Comparison of ENCODE assay signal across 9 mouse cellular contexts in genomic region chr16:36989493-36989892, GRCm38 (mm10). TPM values are rescaled to one million over a fixed set of nuclear protein-coding genes. Genes with fewer than 3 reads are reported as not detected.
DNase-seq lines count a peak whose midpoint lies in the region; TF ChIP-seq lines count a peak whose summit lies in the region.
"Had no signal": no experiment of that assay in that cellular context is flagged by ENCODE, and none has a peak within 500 bp of the region (broad histone marks: within the 10 kb centered on the region; RNA-seq: fewer than 3 reads in every experiment).

No protein-coding gene starts in this region.

- no peak overlapping the region for H3K27ac ChIP-seq in layer of hippocampus, adult 2 months

- no peak overlapping the region for H3ac ChIP-seq in myocyte (ENCODE audit: control insufficient read depth, insufficient read length)

- peak overlapping the region; percentile 60 for H3K4me2 ChIP-seq in myocyte (ENCODE audit: low read depth)

- no peak for TF ChIP-seq POLR2A in myocyte (IDR thresholded peaks at IDR 0.05; ENCODE audit: insufficient read length, low read depth)

- peak; percentile 73 for DNase-seq in gastrocnemius, adult 18-20 months (ENCODE audit: low spot score)
- no peak for DNase-seq in gastrocnemius, postnatal 36 days
- peak; percentile 59 for DNase-seq in gastrocnemius, postnatal 25 days
- DNase-seq in kidney, adult 8-10 months: peak; percentile 61 to 65
- DNase-seq in layer of hippocampus, adult 2 months (ENCODE audit: low spot score in 2 of 2): no peak
- DNase-seq in testis, postnatal 10 days (ENCODE audit: low spot score): no peak
- DNase-seq in layer of hippocampus, adult 8-10 months (ENCODE audit: low spot score in 2 of 2): no peak

- H3K4me3 ChIP-seq in myocyte: no peak overlapping the region
- H3K4me3 ChIP-seq in layer of hippocampus, adult 2 months: no peak overlapping the region

- no peaks in the 10 kb centered on the region for H3K27me3 ChIP-seq in myocyte (ENCODE audit: control insufficient read depth, insufficient read depth, insufficient read length)

- intact Hi-C loops in gastrocnemius, postnatal 36 days (cut with DNase I): loop anchor here (1.0 kb wide), 1 partner anchor 44 kb away; no protein-coding TSS in a partner anchor

- H3K79me2 ChIP-seq in myocyte (ENCODE audit: control insufficient read depth, insufficient read depth): no peaks in the 10 kb centered on the region

- TF ChIP-seq CTCF in layer of hippocampus, adult 2 months (conservative IDR thresholded peaks at IDR 0.05): no peak

- H3K36me3 ChIP-seq in myocyte (ENCODE audit: control insufficient read depth, insufficient read depth): no peaks in the 10 kb centered on the region

TF ChIP-seq in myocyte, 11 proteins besides CTCF, POLR2A, EP300 and RAD21:
- TF ChIP-seq CEBPB (IDR thresholded peaks at IDR 0.05; ENCODE audit: insufficient read depth, poor library complexity, severe bottlenecking): no peak
- TF ChIP-seq REST (IDR thresholded peaks at IDR 0.05; ENCODE audit: insufficient read depth, insufficient read length): no peak
- no peak for TF ChIP-seq MYOG (IDR thresholded peaks at IDR 0.05; ENCODE audit: control insufficient read depth in 1 of 3, insufficient read depth in 1 of 3, insufficient read length in 2 of 3, low read depth in 2 of 3)
- TF ChIP-seq SRF (IDR thresholded peaks at IDR 0.05; ENCODE audit: control insufficient read depth, insufficient read length, low read depth): no peak
- no peak for TF ChIP-seq MAX (IDR thresholded peaks at IDR 0.05; ENCODE audit: low read depth)
- TF ChIP-seq E2F4 (IDR thresholded peaks at IDR 0.05; ENCODE audit: insufficient read depth): no peak
- no peak for TF ChIP-seq TCF3 (IDR thresholded peaks at IDR 0.05; ENCODE audit: insufficient read length, low read depth)
- TF ChIP-seq MYOD1 (IDR thresholded peaks at IDR 0.05; ENCODE audit: control insufficient read depth in 1 of 3, insufficient read length in 2 of 3, low read depth in 2 of 3): no peak
- TF ChIP-seq TCF12 (IDR thresholded peaks at IDR 0.05; ENCODE audit: insufficient read depth, poor library complexity, severe bottlenecking): no peak
- no peak for TF ChIP-seq POLR2AphosphoS2 (IDR thresholded peaks at IDR 0.05; ENCODE audit: insufficient read length, low read depth)

RNA-seq across cellular contexts. Expression of gene Fbxo40, which starts 0.8 kb away (rescaled TPM):
- 100 to 1,000 TPM; 275 to 366 TPM for total RNA-seq in gastrocnemius, adult 18-20 months (2021)
- 100 to 1,000 TPM; 251 to 300 TPM for total RNA-seq in gastrocnemius, postnatal 36 days (2021)
- total RNA-seq in gastrocnemius, postnatal 25 days (2021): 100 to 1,000 TPM; 214 to 223 TPM
- polyA plus RNA-seq in myocyte (2012; fragmentation: generic; extraction: Trizol): 1.3 TPM
- total RNA-seq in layer of hippocampus, adult 2 months (2021): not detected
- under 1 TPM in 3 of 4 experiments, not detected in 1; 0.16 to 0.28 (median 0.20) TPM for total RNA-seq in layer of hippocampus, adult 8-10 months (2022)
- polyA plus RNA-seq: intestine, embryonic 14.5 days had no signal

RNA-seq across cellular contexts. Expression of gene Polq, which starts 22.1 kb away (rescaled TPM):
- under 1 TPM; 0.59 to 0.75 TPM for total RNA-seq in gastrocnemius, adult 18-20 months (2021)
- under 1 TPM; 0.20 to 0.37 TPM for total RNA-seq in gastrocnemius, postnatal 36 days (2021)
- total RNA-seq in gastrocnemius, postnatal 25 days (2021): under 1 TPM; 0.33 to 0.38 TPM
- 0.73 TPM for polyA plus RNA-seq in myocyte (2012; fragmentation: generic; extraction: Trizol)
- 1 to 10 TPM; 1.2 to 2.0 TPM for total RNA-seq in layer of hippocampus, adult 2 months (2021)
- total RNA-seq in layer of hippocampus, adult 8-10 months (2022): 1 to 10 TPM in 3 of 4 experiments, under 1 TPM in 1; 0.70 to 1.4 (median 1.1) TPM

RNA-seq across cellular contexts. Expression of gene Hcls1, which starts 54.7 kb away (rescaled TPM):
- 1 to 10 TPM; 2.0 to 2.1 TPM for total RNA-seq in gastrocnemius, adult 18-20 months (2021)
- total RNA-seq in gastrocnemius, postnatal 36 days (2021): 1 to 10 TPM; 2.9 to 3.2 TPM
- 1 to 10 TPM; 2.8 to 3.7 TPM for total RNA-seq in gastrocnemius, postnatal 25 days (2021)
- 0.02 TPM for polyA plus RNA-seq in myocyte (2012; fragmentation: generic; extraction: Trizol)
- total RNA-seq in layer of hippocampus, adult 2 months (2021): 1 to 10 TPM; 3.6 to 4.4 TPM
- total RNA-seq in layer of hippocampus, adult 8-10 months (2022): 10 to 100 TPM in 2 of 4 experiments, 1 to 10 TPM in 2; 3.7 to 22.8 (median 12.1) TPM

Comparison
In these comparisons a context has a peak if more than half of its experiments do, and no peak if none do; other contexts are left out.
1. DNase-seq: peak in gastrocnemius, adult 18-20 months (single experiment), gastrocnemius, postnatal 25 days (single experiment) and kidney, adult 8-10 months (2 of 2); none in gastrocnemius, postnatal 36 days (0 of 2), layer of hippocampus, adult 2 months (0 of 2), testis, postnatal 10 days (single experiment) and layer of hippocampus, adult 8-10 months (0 of 2).
2. RNA of gene Fbxo40, which starts 0.8 kb away (total RNA-seq): 275 to 366 TPM in gastrocnemius, adult 18-20 months, 251 to 300 TPM in gastrocnemius, postnatal 36 days and 214 to 223 TPM in gastrocnemius, postnatal 25 days; 0.16 to 0.28 TPM in layer of hippocampus, adult 8-10 months and not detected in layer of hippocampus, adult 2 months; every median in the first group is over 100 times any median in the second.